ENCODE assay signal across 21 mouse cellular contexts in genomic region chr6:7814146-7814545, GRCm38 (mm10).
"Had no signal": no experiment of that assay in that cellular context is flagged by ENCODE, and none has a peak within 500 bp of the region (broad histone marks: within the 10 kb centered on the region; RNA-seq: fewer than 3 reads in every experiment).

No protein-coding gene starts in this region.

- DNase-seq: lung, adult 18-20 months; lung, embryonic 14.5 days; lung, postnatal 10 days; lung, postnatal 4 days; midbrain, embryonic 14.5 days; retina, postnatal 1 day; right cerebral cortex, adult 18-20 months; right cerebral cortex, postnatal 25 days; right cerebral cortex, postnatal 4 days; spleen, adult 18-20 months; thymus, adult 18-20 months; thymus, postnatal 25 days; thymus, postnatal 4 days had no signal

- H3K4me2 ChIP-seq: liver, embryonic 11.5 days; liver, embryonic 15.5 days; lung, embryonic 14.5 days; midbrain, embryonic 12.5 days; neural tube, embryonic 13.5 days; neural tube, embryonic 15.5 days had no signal

- H3K4me3 ChIP-seq: liver, embryonic 15.5 days; midbrain, embryonic 10.5 days; midbrain, embryonic 12.5 days; myocyte; neural tube, embryonic 13.5 days; neural tube, embryonic 15.5 days had no signal

- H3K4me1 ChIP-seq: midbrain, embryonic 12.5 days; neural tube, embryonic 13.5 days; neural tube, embryonic 15.5 days had no signal

- ATAC-seq: midbrain, embryonic 16.5 days had no signal

- H3K27me3 ChIP-seq: liver, embryonic 15.5 days; midbrain, embryonic 12.5 days; neural tube, embryonic 13.5 days; neural tube, embryonic 15.5 days had no signal

- H3K9me3 ChIP-seq: liver, embryonic 15.5 days; midbrain, embryonic 10.5 days; midbrain, embryonic 12.5 days; neural tube, embryonic 13.5 days; neural tube, embryonic 15.5 days had no signal

- H3K27ac ChIP-seq: liver, embryonic 15.5 days; midbrain, embryonic 10.5 days; midbrain, embryonic 12.5 days; neural tube, embryonic 13.5 days; neural tube, embryonic 15.5 days had no signal

- H3K36me3 ChIP-seq: liver, embryonic 15.5 days; midbrain, embryonic 10.5 days; midbrain, embryonic 12.5 days; neural tube, embryonic 13.5 days; neural tube, embryonic 15.5 days had no signal

- H3K9ac ChIP-seq: liver, embryonic 15.5 days; lung, embryonic 14.5 days; midbrain, embryonic 12.5 days; neural tube, embryonic 13.5 days; neural tube, embryonic 15.5 days had no signal
